Mouse (Mus musculus): ENCODE results near the gene Ccdc9b.

- TF ChIP-seq POLR2A (IDR thresholded peaks at IDR 0.05; ENCODE audit: low read depth, low read length) (no peak), CTCF (IDR thresholded peaks at IDR 0.05; ENCODE audit: extremely low read depth, insufficient read length, insufficient replicate concordance, low read depth, low read length) (no peak)
These were observed 34.5 kb downstream of the Ccdc9b start for GRCm38 (mm10) chr2:118727911-118728310.

Measured in small intestine, adult 2 months (tissue).